Mouse (Mus musculus): ENCODE measurements at regions not wholly inside any gene's neighbourhood (a gene's known extent, or its start where the extent isn't known, plus 50 kb on each side); places are given as distances from the start of the nearest gene placed in this dataset.

GRCm38 (mm10) chr12:15392641-15393040 is 424.1 kb downstream of the Trib2 start:
- no peak for ATAC-seq

- ATAC-seq: no peak
These were observed 428.1 kb downstream of the Trib2 start for GRCm38 (mm10) chr12:15388574-15388973.

GRCm38 (mm10) chr12:15357808-15358207 is 458.9 kb downstream of the Trib2 start:
- no peak for ATAC-seq

- ATAC-seq: no peak
These were observed 495.8 kb downstream of the Trib2 start for GRCm38 (mm10) chr12:15320697-15321449.

- ATAC-seq: no peak
These were observed 497.1 kb downstream of the Trib2 start for GRCm38 (mm10) chr12:15319647-15320046.

- ATAC-seq: no peak
These were observed 521.8 kb downstream of the Trib2 start for GRCm38 (mm10) chr12:15294898-15295297.

- no peak for ATAC-seq
These were observed 554.6 kb downstream of the Trib2 start for GRCm38 (mm10) chr12:15262165-15262564.

- ATAC-seq: no peak
These were observed 555.1 kb downstream of the Trib2 start for GRCm38 (mm10) chr12:15261604-15262003.

GRCm38 (mm10) chr12:15260907-15261415 is 555.8 kb downstream of the Trib2 start:
- no peak for ATAC-seq

- no peak for ATAC-seq
These were observed 571.8 kb downstream of the Trib2 start for GRCm38 (mm10) chr12:15244966-15245365.

GRCm38 (mm10) chr12:15222497-15223170 is 594.1 kb downstream of the Trib2 start:
- no peak for ATAC-seq

- ATAC-seq: no peak
These were observed 598.2 kb downstream of the Trib2 start for GRCm38 (mm10) chr12:15218504-15218903.

- no peak for ATAC-seq
These were observed 600.5 kb downstream of the Trib2 start for GRCm38 (mm10) chr12:15216180-15216579.

GRCm38 (mm10) chr12:15174411-15175041 is 642.2 kb downstream of the Trib2 start:
- no peak for ATAC-seq

- ATAC-seq: no peak
These were observed 654.1 kb downstream of the Trib2 start for GRCm38 (mm10) chr12:15162605-15163004.

- no peak for ATAC-seq
These were observed 654.9 kb downstream of the Trib2 start for GRCm38 (mm10) chr12:15161864-15162263.

- ATAC-seq: no peak
These were observed 656.2 kb downstream of the Trib2 start for GRCm38 (mm10) chr12:15160478-15160998.

- no peak for ATAC-seq
These were observed 670.3 kb downstream of the Trib2 start for GRCm38 (mm10) chr12:15146398-15146797.

- ATAC-seq: no peak
These were observed 679.7 kb downstream of the Trib2 start for GRCm38 (mm10) chr12:15137039-15137438.

GRCm38 (mm10) chr12:15124179-15124578 is 692.5 kb downstream of the Trib2 start:
- ATAC-seq: no peak

GRCm38 (mm10) chr12:15122586-15123212 is 694.0 kb downstream of the Trib2 start:
- ATAC-seq: no peak

- no peak for ATAC-seq
These were observed 701.2 kb downstream of the Trib2 start for GRCm38 (mm10) chr12:15115556-15115955.

GRCm38 (mm10) chr12:15114793-15115192 is 701.9 kb downstream of the Trib2 start:
- ATAC-seq: no peak

Data from inflammation-experienced regulatory T-cells, adult 6 months (primary cell).